Mouse (Mus musculus) midbrain, postnatal 0 days (tissue): ENCODE results near the gene Piwil4. TPM values are rescaled to one million over a fixed set of nuclear protein-coding genes. Genes with fewer than 3 reads are reported as not detected.
A peak's percentile ranks its signal among the peaks of the same experiment; 100 is the strongest.

ENCODE experiments used
- ATAC-seq: fragments of 200-750 bp; cut with Nextera tagmentation; 2 replicates; pipeline ENCODE4 v1.8.0; 2017; ENCODE audit warnings: moderate number of reproducible peaks, mild to moderate bottlenecking, moderate TSS enrichment, moderate library complexity; ENCODE audit not compliant: low FRiP score
- DNase-seq: peaks from one replicate; pipeline ENCODE4 v3.0.0-alpha.2; 2015; ENCODE audit warnings: low spot score
- H3K27ac ChIP-seq: fragments of 300-500 bp; sonication (generic); 2 replicates; pipeline ENCODE4 v1.5.1; 2014; ENCODE audit warnings: low read depth, mild to moderate bottlenecking, low read length, mixed read lengths
- H3K27me3 ChIP-seq: fragments of 300-500 bp; sonication (generic); 2 replicates; pipeline ENCODE4 v1.6.1; 2014; ENCODE audit warnings: low read length, control low read depth, mixed read lengths; ENCODE audit not compliant: insufficient read depth
- H3K36me3 ChIP-seq: fragments of 300-500 bp; sonication (generic); 2 replicates; pipeline ENCODE4 v1.6.1; 2014; ENCODE audit warnings: low read length, control low read depth, mixed read lengths; ENCODE audit not compliant: insufficient read depth
- H3K4me1 ChIP-seq: fragments of 300-500 bp; sonication (generic); 2 replicates; pipeline ENCODE4 v1.6.1; 2014; ENCODE audit warnings: mild to moderate bottlenecking, control low read depth, antibody characterized with exemption, low read length, mixed read lengths; ENCODE audit not compliant: insufficient read depth
- H3K4me2 ChIP-seq: fragments of 300-500 bp; sonication (generic); 2 replicates; pipeline ENCODE4 v1.6.1; 2014; ENCODE audit warnings: low read depth, mild to moderate bottlenecking, low read length, mixed read lengths; ENCODE audit not compliant: poor library complexity, severe bottlenecking
- H3K4me3 ChIP-seq: fragments of 300-500 bp; sonication (generic); 2 replicates; pipeline ENCODE4 v1.5.1; 2014; ENCODE audit warnings: low read depth, mild to moderate bottlenecking, low read length, moderate library complexity
- H3K9ac ChIP-seq: fragments of 300-500 bp; sonication (generic); replicated peaks from 2 replicates; pipeline ENCODE4 v1.6.1; 2014; ENCODE audit warnings: mild to moderate bottlenecking, low read length, moderate library complexity, mixed read lengths; ENCODE audit not compliant: poor library complexity, severe bottlenecking
- H3K9me3 ChIP-seq: fragments of 300-500 bp; sonication (generic); 2 replicates; pipeline ENCODE4 v1.6.1; 2016; ENCODE audit warnings: low read length, control low read depth
- CTCF ChIP-seq: IDR thresholded peaks from 2 replicates; pipeline ENCODE4 v1.5.1; 2016; ENCODE audit warnings: antibody characterized with exemption, mild to moderate bottlenecking
- WGBS: fragments of 180-500 bp; shearing (Covaris S2); extraction: QIAGEN DNeasy Blood & Tissue Kit; methylation state at CpG from one replicate; pipeline ENCODE4 v1.1.7; 2014; 5-methylcytosine and 5-hydroxymethylcytosine counted together
- polyA plus RNA-seq: library from polyadenylated mRNA; unstranded; fragments of >200 nt; fragmentation: Nextera tagmentation; extraction: Ambion mirVana; gene quantifications from 2 replicates; pipeline ENCODE4 v1.2.1, GENCODE M21; 2015
- total RNA-seq: library from RNA; depleted of rRNA; stranded (reverse); fragments of >200 nt; gene quantifications from 2 replicates; pipeline ENCODE4 v1.2.3, GENCODE M21; 2014

Piwil4 gene
- total and polyA plus RNA-seq, 2 experiments from 2014 or later, result 0.49 to 1.3 TPM

DNA sequence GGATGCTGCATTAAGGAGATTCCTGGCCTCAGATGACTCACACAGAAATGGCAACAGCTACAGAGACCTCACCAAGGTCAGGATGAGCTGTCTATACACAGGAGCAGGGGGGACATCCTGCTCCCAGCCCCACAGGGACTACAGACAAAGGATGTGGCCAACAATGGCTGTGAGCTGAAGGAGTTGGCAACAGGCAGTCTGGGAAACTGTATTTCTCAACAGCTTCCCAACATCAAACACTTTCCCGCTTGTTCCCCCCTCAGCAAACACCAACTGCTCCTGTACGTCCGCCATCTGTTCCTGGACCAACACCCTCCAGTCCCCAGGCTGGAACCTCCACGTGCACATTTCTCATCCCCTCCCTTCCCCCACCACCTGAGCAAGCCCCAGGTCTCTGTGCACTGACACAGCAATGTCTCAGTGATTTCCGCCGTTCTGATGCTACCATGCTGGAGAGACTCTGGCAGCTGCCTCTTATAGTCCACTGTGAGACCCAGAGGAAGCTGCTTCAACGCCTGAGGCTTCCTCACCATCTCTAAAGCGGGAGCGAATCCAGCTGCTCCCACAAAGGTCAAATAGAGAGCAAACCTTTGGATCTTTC lies 9.5 kb downstream of the Piwil4 start:
- TF ChIP-seq CTCF, result no peak
- peak; percentile 3 for DNase-seq
- no peak overlapping the region for H3K4me3 ChIP-seq
- H3K4me2 ChIP-seq, result no peak overlapping the region
- ATAC-seq, result 0 out of 2 replicates have a peak, but pooled peaks have one; percentile 29
- H3K4me1 ChIP-seq, result no peaks in the 10 kb centered on the region
- WGBS, result 65% methylated on average over 9 of the region's 9 CpGs
- H3K9ac ChIP-seq, result no peak overlapping the region
- H3K9me3 ChIP-seq, result no peaks in the 10 kb centered on the region
- H3K36me3 ChIP-seq, result no peaks in the 10 kb centered on the region
- no peak overlapping the region for H3K27ac ChIP-seq
- no peaks in the 10 kb centered on the region for H3K27me3 ChIP-seq

GRCm38 (mm10) chr9:14728365-14728764 lies 12.2 kb downstream of the Piwil4 start:
- no peak for TF ChIP-seq CTCF
- 84% methylated on average over 4 of the region's 4 CpGs for WGBS

DNA sequence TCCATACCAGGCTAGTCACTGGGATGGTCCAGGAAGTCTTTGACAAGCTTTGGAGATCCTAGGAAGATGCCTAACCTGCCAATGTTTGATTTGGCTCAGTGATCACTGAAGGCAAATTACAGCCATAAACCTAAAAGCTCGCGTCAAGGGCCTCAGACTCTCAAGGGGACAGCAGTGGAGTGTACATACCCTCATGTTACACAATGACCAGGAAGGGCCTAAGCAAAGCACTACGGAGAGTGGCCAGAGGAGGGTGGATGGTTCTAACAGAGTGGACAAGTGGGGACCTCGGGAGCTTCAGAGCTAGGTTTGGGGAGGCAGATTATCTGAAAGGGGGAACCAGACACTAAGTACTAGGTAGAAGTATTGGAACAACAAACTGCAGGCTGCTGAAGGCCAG lies 13.9 kb downstream of the Piwil4 start:
- 90% methylated on average over 4 of the region's 4 CpGs for WGBS

More at GRCm38 (mm10) chr9:14728365-14728764, 12.2 kb downstream of the Piwil4 start:
- Histone ChIP-seq H3K9me3 (no peaks in the 10 kb centered on the region), H3K4me1 (no peaks in the 10 kb centered on the region), H3K27ac (no peak overlapping the region), H3K9ac (no peak overlapping the region), H3K4me2 (no peak overlapping the region), H3K27me3 (no peaks in the 10 kb centered on the region), H3K4me3 (no peak overlapping the region), H3K36me3 (no peaks in the 10 kb centered on the region)
- DNase-seq, result no peak
- no peak for ATAC-seq

DNA sequence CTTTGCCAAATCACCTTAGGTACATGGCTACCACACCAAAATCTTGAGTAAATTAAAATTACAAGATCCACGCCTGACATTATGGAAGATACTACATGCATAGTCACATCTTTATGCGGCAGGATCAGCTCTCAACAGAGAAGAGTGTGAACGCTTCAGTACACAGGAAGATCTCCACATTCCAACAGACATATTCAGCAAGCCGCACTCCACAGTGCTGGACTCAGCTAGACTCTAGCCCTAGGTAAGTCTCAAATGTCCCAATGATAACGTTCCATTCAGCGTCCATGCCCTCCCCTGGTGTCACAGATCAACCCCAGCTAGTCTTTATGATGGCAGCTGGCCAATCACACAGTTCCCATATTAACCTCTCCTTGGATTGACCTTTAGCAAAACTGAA lies 14.5 kb downstream of the Piwil4 start:
- Histone ChIP-seq H3K9me3 (no peaks in the 10 kb centered on the region), H3K4me1 (no peaks in the 10 kb centered on the region), H3K9ac (no peak overlapping the region), H3K27ac (no peak overlapping the region), H3K4me2 (no peak overlapping the region), H3K4me3 (no peak overlapping the region), H3K27me3 (no peaks in the 10 kb centered on the region), H3K36me3 (no peaks in the 10 kb centered on the region)
- ATAC-seq, result no peak
- TF ChIP-seq CTCF, result no peak
- no peak for DNase-seq
- 89% methylated on average over 6 of the region's 6 CpGs for WGBS

More for the DNA sequence above, 13.9 kb downstream of the Piwil4 start:
- Histone ChIP-seq H3K4me2 (no peak overlapping the region), H3K36me3 (no peaks in the 10 kb centered on the region), H3K27ac (no peak overlapping the region), H3K9ac (no peak overlapping the region), H3K9me3 (no peaks in the 10 kb centered on the region), H3K27me3 (no peaks in the 10 kb centered on the region), H3K4me3 (no peak overlapping the region), H3K4me1 (no peaks in the 10 kb centered on the region)
- no peak for DNase-seq
- ATAC-seq, result no peak
- no peak for TF ChIP-seq CTCF

DNA sequence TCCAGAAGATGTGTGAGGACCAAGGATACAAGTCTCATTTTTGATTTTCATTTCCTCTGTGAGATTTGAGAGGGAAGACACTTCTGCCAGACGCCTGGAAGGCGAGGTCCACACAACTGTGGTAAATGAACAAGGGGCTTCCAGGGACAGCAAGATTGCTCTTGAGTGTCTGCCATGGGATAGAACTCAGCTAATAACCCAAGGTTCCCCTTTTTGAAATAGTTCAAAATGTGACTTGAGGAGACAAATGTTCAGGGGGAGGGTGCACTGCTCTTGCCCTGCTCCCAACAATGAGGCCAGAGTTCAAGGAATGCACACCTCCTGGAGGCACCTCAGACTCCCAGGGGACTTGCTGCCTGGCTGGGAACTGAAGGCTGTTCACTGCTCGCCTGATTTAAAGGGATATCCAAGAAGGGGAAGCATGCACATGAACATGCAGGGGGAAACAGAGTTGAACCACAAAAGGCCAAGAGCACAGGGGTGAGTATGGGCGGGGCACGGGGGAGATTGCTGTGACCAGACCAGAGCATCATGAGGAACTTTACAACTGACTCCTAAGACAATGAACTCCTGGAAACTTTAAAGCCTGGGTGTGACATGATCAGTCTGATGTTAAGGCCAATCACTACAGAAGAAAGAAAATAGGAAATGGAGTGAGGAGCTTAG lies 15.6 kb downstream of the Piwil4 start:
- DNase-seq (no peak), ATAC-seq (no peak)
- Histone ChIP-seq H3K4me3 (no peak overlapping the region), H3K27ac (no peak overlapping the region), H3K36me3 (no peaks in the 10 kb centered on the region), H3K4me2 (no peak overlapping the region), H3K9me3 (no peaks in the 10 kb centered on the region), H3K9ac (no peak overlapping the region), H3K27me3 (no peaks in the 10 kb centered on the region), H3K4me1 (no peaks in the 10 kb centered on the region)
- WGBS, result 80% methylated on average over 5 of the region's 5 CpGs
- no peak for TF ChIP-seq CTCF

DNA sequence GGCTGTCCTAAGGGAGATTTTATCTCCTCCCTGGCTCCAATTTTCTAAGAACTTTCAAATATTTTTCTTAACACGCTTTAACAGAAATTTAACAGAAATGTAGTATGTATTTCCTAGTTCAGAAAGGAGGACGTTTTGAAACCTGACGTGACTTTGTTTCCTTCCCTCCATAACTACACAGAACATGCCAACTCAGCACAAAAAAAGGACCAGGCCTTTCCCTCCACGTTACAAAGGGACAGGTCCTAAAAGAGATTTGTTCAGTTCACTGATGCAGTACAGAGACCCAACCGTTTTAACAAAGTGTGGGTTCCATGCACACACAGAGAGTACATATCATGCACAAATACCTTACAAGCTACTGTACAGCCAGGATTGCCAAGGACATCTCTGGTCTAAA lies 18.9 kb downstream of the Piwil4 start:
- H3K4me1 ChIP-seq, result no peaks in the 10 kb centered on the region
- H3K36me3 ChIP-seq, result no peaks in the 10 kb centered on the region
- no peak for TF ChIP-seq CTCF
- no peak overlapping the region for H3K9ac ChIP-seq
- no peak for ATAC-seq
- 78% methylated on average over 5 of the region's 5 CpGs for WGBS
- no peak overlapping the region for H3K4me2 ChIP-seq
- H3K4me3 ChIP-seq, result no peak overlapping the region
- no peak for DNase-seq
- H3K27me3 ChIP-seq, result no peaks in the 10 kb centered on the region
- H3K9me3 ChIP-seq, result no peaks in the 10 kb centered on the region
- no peak overlapping the region for H3K27ac ChIP-seq
